ENCODE assay signal across 11 mouse cellular contexts in genomic region chr3:122133840-122134239, GRCm38 (mm10).
"Had no signal": no experiment of that assay in that cellular context is flagged by ENCODE, and none has a peak within 500 bp of the region (broad histone marks: within the 10 kb centered on the region; RNA-seq: fewer than 3 reads in every experiment).

No protein-coding gene starts in this region.

- DNase-seq: kidney, postnatal 25 days; lung, embryonic 14.5 days; lung, postnatal 14 days; right cerebral cortex, postnatal 14 days; thymus, adult 18-20 months; thymus, postnatal 14 days had no signal

- H3K4me1 ChIP-seq: liver, embryonic 12.5 days had no signal

- H3K4me2 ChIP-seq: limb, embryonic 15.5 days; liver, embryonic 12.5 days; lung, embryonic 14.5 days; midbrain, embryonic 12.5 days had no signal

- H3K9ac ChIP-seq: limb, embryonic 15.5 days; liver, embryonic 12.5 days; lung, embryonic 14.5 days; midbrain, embryonic 12.5 days had no signal

- H3K9me3 ChIP-seq: limb, embryonic 15.5 days; liver, embryonic 12.5 days; midbrain, embryonic 12.5 days had no signal

- ATAC-seq: liver, embryonic 12.5 days; midbrain, embryonic 16.5 days had no signal

- H3K27ac ChIP-seq: left cerebral cortex, adult 2 months; limb, embryonic 15.5 days; liver, embryonic 12.5 days; midbrain, embryonic 12.5 days had no signal

- H3K4me3 ChIP-seq: left cerebral cortex, adult 2 months; limb, embryonic 15.5 days; liver, embryonic 12.5 days; midbrain, embryonic 12.5 days had no signal

- H3K27me3 ChIP-seq: limb, embryonic 15.5 days; liver, embryonic 12.5 days had no signal

- H3K36me3 ChIP-seq: limb, embryonic 15.5 days; liver, embryonic 12.5 days; midbrain, embryonic 12.5 days had no signal
